Mouse (Mus musculus) G1E (cell line): ENCODE data around the gene Tufm.

Experiments used
- CTCF ChIP-seq: IDR thresholded peaks from 2 replicates; pipeline ENCODE4 v1.5.1; 2012; ENCODE audit warnings: low read depth, low read length, inconsistent platforms, mixed read lengths
- GATA2 ChIP-seq: IDR thresholded peaks from 2 replicates; pipeline ENCODE4 v1.6.1; 2012; ENCODE audit warnings: low read depth, low read length, inconsistent platforms, borderline replicate concordance
- TAL1 ChIP-seq: conservative IDR thresholded peaks from 2 replicates; pipeline ENCODE4 v1.6.1; 2012; ENCODE audit warnings: low read depth, low read length, inconsistent platforms, mixed read lengths

GRCm38 (mm10) chr7:126472306-126472705 is 14.9 kb upstream of the Tufm start:
- TF ChIP-seq TAL1: no peak
- TF ChIP-seq CTCF: no peak
- TF ChIP-seq GATA2: no peak
